Mouse (Mus musculus): Measurements from ENCODE around the gene Irgq. TPM values are rescaled to one million over a fixed set of nuclear protein-coding genes. Genes with fewer than 3 reads are reported as not detected.

Gene Irgq
- total and polyA plus RNA-seq, 3 experiments = 5.1 to 10.1 (median 9.9) TPM

- no peak for DNase-seq (ENCODE audit: extremely low read depth)
- Histone ChIP-seq H3K4me1 (ENCODE audit: control insufficient read depth in 1 of 2, insufficient read depth in 2 of 2) (no peaks in the 10 kb centered on the region), H3K9me3 (replicated peaks; ENCODE audit: low read length) (peaks cover 15% of the 10 kb centered on the region), H3K27me3 (replicated peaks) (no peaks in the 10 kb centered on the region), H3K79me2 (replicated peaks; ENCODE audit: control insufficient read depth, extremely low read depth, insufficient read depth, poor library complexity, severe bottlenecking) (no peaks in the 10 kb centered on the region), H3K9ac (ENCODE audit: insufficient read depth, low read depth) (no peak overlapping the region), H3K36me3 (replicated peaks in 1 of 2; ENCODE audit: control insufficient read depth in 1 of 2, insufficient read depth in 1 of 2, low read length in 1 of 2) (no peaks in the 10 kb centered on the region), H3K4me3 (replicated peaks in 1 of 3; ENCODE audit: low read depth in 2 of 3, low read length in 2 of 3, poor library complexity in 1 of 3) (no peak overlapping the region), H3K27ac (ENCODE audit: insufficient read depth, low read depth) (no peak overlapping the region), H3K4me2 (ENCODE audit: insufficient read depth, low read depth, poor library complexity, severe bottlenecking) (no peak overlapping the region)
- TF ChIP-seq KAT2A (IDR thresholded peaks at IDR 0.05; ENCODE audit: insufficient replicate concordance, low read length) = no peak
- dilution Hi-C loops (cut with MboI; ENCODE audit: extremely low pct_ligation_motif_present, extremely low pct_unique_long_range_greater_than_20kb, low sequenced_read_pairs) (no loop called here), in situ Hi-C loops (cut with MboI; ENCODE audit: low pct_ligation_motif_present, low pct_unique_long_range_greater_than_20kb, low sequenced_read_pairs) (no loop called here)
These were observed 54.4 kb downstream of the Irgq start for GRCm38 (mm10) chr7:24584876-24585275.

- no peaks in the 10 kb centered on the region for H3K79me2 ChIP-seq (replicated peaks; ENCODE audit: control insufficient read depth, extremely low read depth, insufficient read depth, poor library complexity, severe bottlenecking)
- H3K9ac ChIP-seq (ENCODE audit: insufficient read depth, low read depth) = no peak overlapping the region
- peaks cover 15% of the 10 kb centered on the region for H3K9me3 ChIP-seq (replicated peaks; ENCODE audit: low read length)
- no peak for DNase-seq (ENCODE audit: extremely low read depth)
- no peak overlapping the region for H3K4me3 ChIP-seq (replicated peaks in 1 of 3; ENCODE audit: low read depth in 2 of 3, low read length in 2 of 3, poor library complexity in 1 of 3)
- in situ Hi-C loops (cut with MboI; ENCODE audit: low pct_ligation_motif_present, low pct_unique_long_range_greater_than_20kb, low sequenced_read_pairs) = no loop called here
- peaks cover 3 to 10% of the 10 kb centered on the region in 2 experiments for H3K4me1 ChIP-seq (ENCODE audit: control insufficient read depth in 1 of 2, insufficient read depth in 2 of 2)
- dilution Hi-C loops (cut with MboI; ENCODE audit: extremely low pct_ligation_motif_present, extremely low pct_unique_long_range_greater_than_20kb, low sequenced_read_pairs) = no loop called here
- no peaks in the 10 kb centered on the region for H3K27me3 ChIP-seq (replicated peaks)
- H3K27ac ChIP-seq (ENCODE audit: insufficient read depth, low read depth) = no peak overlapping the region
- no peak overlapping the region for H3K4me2 ChIP-seq (ENCODE audit: insufficient read depth, low read depth, poor library complexity, severe bottlenecking)
- TF ChIP-seq IRF4 (IDR thresholded peaks at IDR 0.05; ENCODE audit: low read depth, low read length) (no peak), JUND (conservative IDR thresholded peaks at IDR 0.05; ENCODE audit: low read depth, low read length) (no peak), UBTF (IDR thresholded peaks at IDR 0.05; ENCODE audit: low read depth, low read length) (no peak), RCOR1 (conservative IDR thresholded peaks at IDR 0.05; ENCODE audit: low read depth, low read length) (no peak), NRF1 (IDR thresholded peaks at IDR 0.05; ENCODE audit: low read depth, low read length) (no peak), KAT2A (IDR thresholded peaks at IDR 0.05; ENCODE audit: insufficient replicate concordance, low read length) (no peak), POLR2AphosphoS2 (IDR thresholded peaks at IDR 0.05; ENCODE audit: low read depth, low read length) (no peak), MYC (IDR thresholded peaks at IDR 0.05; ENCODE audit: low read depth, low read length) (no peak), CHD2 (IDR thresholded peaks at IDR 0.05; ENCODE audit: low read length) (no peak), SMC3 (IDR thresholded peaks at IDR 0.05; ENCODE audit: low read depth, low read length) (no peak), ZC3H11A (IDR thresholded peaks at IDR 0.05; ENCODE audit: low read depth, low read length) (no peak), ZMIZ1 (IDR thresholded peaks at IDR 0.05; ENCODE audit: low read depth, low read length) (no peak), GABPA (IDR thresholded peaks at IDR 0.05; ENCODE audit: insufficient replicate concordance, low read depth, low read length) (no peak)
- no peaks in the 10 kb centered on the region for H3K36me3 ChIP-seq (replicated peaks in 1 of 2; ENCODE audit: control insufficient read depth in 1 of 2, insufficient read depth in 1 of 2, low read length in 1 of 2)
These were observed 55.5 kb downstream of the Irgq start for GRCm38 (mm10) chr7:24585995-24586394.

- Histone ChIP-seq H3K4me2 (ENCODE audit: insufficient read depth, low read depth, poor library complexity, severe bottlenecking) (no peak overlapping the region), H3K36me3 (replicated peaks in 1 of 2; ENCODE audit: control insufficient read depth in 1 of 2, insufficient read depth in 1 of 2, low read length in 1 of 2) (no peaks in the 10 kb centered on the region), H3K9me3 (replicated peaks; ENCODE audit: low read length) (peaks cover 15% of the 10 kb centered on the region), H3K4me3 (replicated peaks in 1 of 3; ENCODE audit: low read depth in 2 of 3, low read length in 2 of 3, poor library complexity in 1 of 3) (no peak overlapping the region), H3K9ac (ENCODE audit: insufficient read depth, low read depth) (no peak overlapping the region), H3K79me2 (replicated peaks; ENCODE audit: control insufficient read depth, extremely low read depth, insufficient read depth, poor library complexity, severe bottlenecking) (no peaks in the 10 kb centered on the region), H3K4me1 (ENCODE audit: control insufficient read depth in 1 of 2, insufficient read depth in 2 of 2) (peaks cover 3 to 10% of the 10 kb centered on the region in 2 experiments), H3K27me3 (replicated peaks) (no peaks in the 10 kb centered on the region), H3K27ac (ENCODE audit: insufficient read depth, low read depth) (no peak overlapping the region)
- TF ChIP-seq CHD1 (IDR thresholded peaks at IDR 0.05; ENCODE audit: low read depth, low read length) = no peak
- TF ChIP-seq ETS1 (conservative IDR thresholded peaks at IDR 0.05; ENCODE audit: low read depth, low read length) = no peak
- TF ChIP-seq ZC3H11A (IDR thresholded peaks at IDR 0.05; ENCODE audit: low read depth, low read length) = no peak
- TF ChIP-seq USF2 (conservative IDR thresholded peaks at IDR 0.05; ENCODE audit: low read depth, low read length) = no peak
- TF ChIP-seq CHD2 (IDR thresholded peaks at IDR 0.05; ENCODE audit: low read length) = no peak
- TF ChIP-seq TCF12 (IDR thresholded peaks at IDR 0.05; ENCODE audit: low read depth, low read length) = no peak
- TF ChIP-seq SIN3A (IDR thresholded peaks at IDR 0.05; ENCODE audit: low read length) = no peak
- TF ChIP-seq KAT2A (IDR thresholded peaks at IDR 0.05; ENCODE audit: insufficient replicate concordance, low read length) = no peak
- TF ChIP-seq HCFC1 (IDR thresholded peaks at IDR 0.05; ENCODE audit: low read depth, low read length) = no peak
- no peak for TF ChIP-seq E2F4 (IDR thresholded peaks at IDR 0.05; ENCODE audit: insufficient replicate concordance, low read depth, low read length)
- TF ChIP-seq NRF1 (IDR thresholded peaks at IDR 0.05; ENCODE audit: low read depth, low read length) = no peak
- TF ChIP-seq IRF4 (IDR thresholded peaks at IDR 0.05; ENCODE audit: low read depth, low read length) = no peak
- no peak for TF ChIP-seq ZMIZ1 (IDR thresholded peaks at IDR 0.05; ENCODE audit: low read depth, low read length)
- no peak for TF ChIP-seq MAX (IDR thresholded peaks at IDR 0.05; ENCODE audit: low read length)
- TF ChIP-seq SMC3 (IDR thresholded peaks at IDR 0.05; ENCODE audit: low read depth, low read length) = no peak
- TF ChIP-seq UBTF (IDR thresholded peaks at IDR 0.05; ENCODE audit: low read depth, low read length) = no peak
- no peak for TF ChIP-seq NELFE (IDR thresholded peaks at IDR 0.05; ENCODE audit: low read depth, low read length)
- TF ChIP-seq GABPA (IDR thresholded peaks at IDR 0.05; ENCODE audit: insufficient replicate concordance, low read depth, low read length) = no peak
- no peak for TF ChIP-seq POLR2AphosphoS2 (IDR thresholded peaks at IDR 0.05; ENCODE audit: low read depth, low read length)
- dilution Hi-C loops (cut with MboI; ENCODE audit: extremely low pct_ligation_motif_present, extremely low pct_unique_long_range_greater_than_20kb, low sequenced_read_pairs) = no loop called here
- in situ Hi-C loops (cut with MboI; ENCODE audit: low pct_ligation_motif_present, low pct_unique_long_range_greater_than_20kb, low sequenced_read_pairs) = no loop called here
- DNase-seq (ENCODE audit: extremely low read depth) = no peak
These were observed 56.3 kb downstream of the Irgq start for GRCm38 (mm10) chr7:24586828-24587227.

All from CH12.LX (cell line).